Mouse (Mus musculus) thymus, postnatal 14 days (tissue): ENCODE results near the gene Hoxd1.
A peak's percentile ranks its signal among the peaks of the same experiment; 100 is the strongest.

Experiments used
- DNase-seq: peaks from one replicate; pipeline ENCODE4 v3.0.0; 2021

The Hoxd1 gene

GRCm38 (mm10) chr2:74749337-74750121 is 13.3 kb upstream of the Hoxd1 start:
- peak; percentile 48 for DNase-seq

GRCm38 (mm10) chr2:74750731-74751250 is 12.0 kb upstream of the Hoxd1 start:
- DNase-seq: no peak

- DNase-seq: no peak
Measured at GRCm38 (mm10) chr2:74751861-74752260, 10.9 kb upstream of the Hoxd1 start.

GRCm38 (mm10) chr2:74752431-74753174 is 10.2 kb upstream of the Hoxd1 start:
- no peak for DNase-seq

GRCm38 (mm10) chr2:74753175-74753523 is 9.6 kb upstream of the Hoxd1 start:
- DNase-seq: no peak

- DNase-seq: no peak
Measured at GRCm38 (mm10) chr2:74753711-74754110, 9.1 kb upstream of the Hoxd1 start.

GRCm38 (mm10) chr2:74760146-74760545 is 2.6 kb upstream of the Hoxd1 start:
- no peak for DNase-seq

GRCm38 (mm10) chr2:74761941-74762340 is 839 bp upstream of the Hoxd1 start:
- DNase-seq: no peak

GRCm38 (mm10) chr2:74763245-74763735 is 510 bp downstream of the Hoxd1 start:
- DNase-seq: no peak

- DNase-seq: no peak
Measured at GRCm38 (mm10) chr2:74763976-74764375, 1.2 kb downstream of the Hoxd1 start.

- no peak for DNase-seq
Measured at GRCm38 (mm10) chr2:74774359-74774758, 11.6 kb downstream of the Hoxd1 start.

GRCm38 (mm10) chr2:74777536-74778275 is 14.9 kb downstream of the Hoxd1 start:
- DNase-seq: no peak

- DNase-seq: no peak
Measured at GRCm38 (mm10) chr2:74781386-74781785, 18.6 kb downstream of the Hoxd1 start.

GRCm38 (mm10) chr2:74795531-74795930 is 32.8 kb downstream of the Hoxd1 start:
- DNase-seq: no peak

- no peak for DNase-seq
Measured at GRCm38 (mm10) chr2:74808431-74808830, 45.7 kb downstream of the Hoxd1 start.
